Mouse (Mus musculus) hindbrain, embryonic 14.5 days (tissue): ENCODE data around the gene Col1a1. TPM values are rescaled to one million over a fixed set of nuclear protein-coding genes. Genes with fewer than 3 reads are reported as not detected.

ENCODE experiments used
- polyA plus RNA-seq: library from polyadenylated mRNA; unstranded; fragments of >200 nt; fragmentation: Nextera tagmentation; extraction: Ambion mirVana; gene quantifications from 2 replicates; pipeline ENCODE4 v1.2.1, GENCODE M21; 2014

Gene Col1a1
- polyA plus RNA-seq, 1 experiment from 2014 or later, result 157 TPM

Other genes starting within 250 kb of the Col1a1 start
- gene Gm11541, start 231.7 kb upstream of the Col1a1 start, polyA plus RNA-seq, result 0.27 TPM in 1 of 2 replicates, not detected in the other
- not detected in 2 replicates for gene Cdc34b, start 194.4 kb upstream of the Col1a1 start, polyA plus RNA-seq
- gene Tmem92, start 153.5 kb upstream of the Col1a1 start, polyA plus RNA-seq, result not detected in 2 replicates
- not detected in 2 replicates for gene Hils1, start 31.4 kb downstream of the Col1a1 start, polyA plus RNA-seq
- gene Sgca, start 40.1 kb downstream of the Col1a1 start, polyA plus RNA-seq, result 0.17 TPM in 1 of 2 replicates, not detected in the other
- gene Ppp1r9b, start 54.8 kb downstream of the Col1a1 start, polyA plus RNA-seq, result 27.1 and 27.5 TPM in 2 replicates
- 130 and 135 TPM in 2 replicates for gene Samd14, start 73.7 kb downstream of the Col1a1 start, polyA plus RNA-seq
- 22.7 and 25.2 TPM in 2 replicates for gene Pdk2, start 105.1 kb downstream of the Col1a1 start, polyA plus RNA-seq
- gene Itga3, start 140.6 kb downstream of the Col1a1 start, polyA plus RNA-seq, result 15.6 and 16.9 TPM in 2 replicates
- 0.07 and 0.27 TPM in 2 replicates for gene Dlx3, start 183.9 kb downstream of the Col1a1 start, polyA plus RNA-seq
- gene Dlx4, start 210.0 kb downstream of the Col1a1 start, polyA plus RNA-seq, result not detected in 2 replicates